Mouse (Mus musculus) intestine, postnatal 0 days (tissue): Measurements from ENCODE around the gene Gan. TPM values are rescaled to one million over a fixed set of nuclear protein-coding genes. Genes with fewer than 3 reads are reported as not detected.

Source experiments
- ATAC-seq: fragments of 200-750 bp; cut with Nextera tagmentation; 2 replicates; pipeline ENCODE4 v1.8.0; 2017; ENCODE audit warnings: mild to moderate bottlenecking, moderate TSS enrichment, moderate library complexity
- H3K27ac ChIP-seq: fragments of 300-500 bp; sonication (generic); 2 replicates; pipeline ENCODE4 v1.5.1; 2014; ENCODE audit warnings: mild to moderate bottlenecking, low read depth, low read length, moderate library complexity
- H3K27me3 ChIP-seq: fragments of 300-500 bp; sonication (generic); replicated peaks from 2 replicates; pipeline ENCODE4 v1.6.1; 2014; ENCODE audit warnings: low read length, mixed read lengths; ENCODE audit not compliant: control insufficient read depth, insufficient read depth
- H3K36me3 ChIP-seq: fragments of 300-500 bp; sonication (generic); 2 replicates; pipeline ENCODE4 v1.6.1; 2014; ENCODE audit warnings: mild to moderate bottlenecking, moderate library complexity; ENCODE audit not compliant: control insufficient read depth, insufficient read depth
- H3K4me1 ChIP-seq: fragments of 300-500 bp; sonication (generic); replicated peaks from 2 replicates; pipeline ENCODE4 v1.6.1; 2014; ENCODE audit warnings: antibody characterized with exemption, low read length, mixed read lengths; ENCODE audit not compliant: control insufficient read depth, insufficient read depth
- H3K4me2 ChIP-seq: fragments of 300-500 bp; sonication (generic); replicated peaks from 2 replicates; pipeline ENCODE4 v1.6.1; 2014; ENCODE audit warnings: low read depth, mild to moderate bottlenecking, moderate library complexity
- H3K4me3 ChIP-seq: fragments of 300-500 bp; sonication (generic); 2 replicates; pipeline ENCODE4 v1.5.1; 2014; ENCODE audit warnings: low read depth, low read length
- H3K9ac ChIP-seq: fragments of 300-500 bp; sonication (generic); 2 replicates; pipeline ENCODE4 v1.6.1; 2014; ENCODE audit warnings: mild to moderate bottlenecking, low read depth, low read length
- H3K9me3 ChIP-seq: fragments of 300-500 bp; sonication (generic); 2 replicates; pipeline ENCODE4 v1.6.1; 2016; ENCODE audit warnings: mixed run types; ENCODE audit not compliant: control insufficient read depth
- CTCF ChIP-seq: sonication (generic); IDR thresholded peaks from 2 replicates; pipeline ENCODE4 v1.5.1; 2016; ENCODE audit warnings: low read depth, mild to moderate bottlenecking, control low read depth, antibody characterized with exemption, moderate library complexity
- WGBS: fragments of 180-500 bp; shearing (Covaris S2); extraction: QIAGEN DNeasy Blood & Tissue Kit; methylation state at CpG from one replicate; pipeline ENCODE4 v1.1.7; 2014; 5-methylcytosine and 5-hydroxymethylcytosine counted together
- polyA plus RNA-seq: library from polyadenylated mRNA; unstranded; fragments of >200 nt; fragmentation: Nextera tagmentation; extraction: Ambion mirVana; gene quantifications from 2 replicates; pipeline ENCODE4 v1.2.1, GENCODE M21; 2015

Gan gene
- polyA plus RNA-seq, 1 experiment from 2014 or later = 1.1 TPM

- WGBS = 88% methylated on average over 7 of the region's 7 CpGs
- H3K4me3 ChIP-seq = no peak overlapping the region
- H3K4me1 ChIP-seq = no peaks in the 10 kb centered on the region
- ATAC-seq = no peak
- no peak overlapping the region for H3K4me2 ChIP-seq
- no peak overlapping the region for H3K27ac ChIP-seq
- no peaks in the 10 kb centered on the region for H3K9me3 ChIP-seq
- no peak overlapping the region for H3K9ac ChIP-seq
- no peaks in the 10 kb centered on the region for H3K27me3 ChIP-seq
- no peak for TF ChIP-seq CTCF
- no peaks in the 10 kb centered on the region for H3K36me3 ChIP-seq
These were observed 75.3 kb downstream of the Gan start for GRCm38 (mm10) chr8:117233199-117233598.

GRCm38 (mm10) chr8:117236531-117236930 is 78.6 kb downstream of the Gan start:
- H3K4me1 ChIP-seq = no peaks in the 10 kb centered on the region
- H3K9ac ChIP-seq = no peak overlapping the region
- no peak for ATAC-seq
- TF ChIP-seq CTCF = no peak
- no peak overlapping the region for H3K4me2 ChIP-seq
- H3K4me3 ChIP-seq = no peak overlapping the region
- H3K36me3 ChIP-seq = no peaks in the 10 kb centered on the region
- H3K9me3 ChIP-seq = no peaks in the 10 kb centered on the region
- WGBS = 97% methylated on average over 4 of the region's 4 CpGs
- H3K27me3 ChIP-seq = no peaks in the 10 kb centered on the region
- no peak overlapping the region for H3K27ac ChIP-seq

DNA sequence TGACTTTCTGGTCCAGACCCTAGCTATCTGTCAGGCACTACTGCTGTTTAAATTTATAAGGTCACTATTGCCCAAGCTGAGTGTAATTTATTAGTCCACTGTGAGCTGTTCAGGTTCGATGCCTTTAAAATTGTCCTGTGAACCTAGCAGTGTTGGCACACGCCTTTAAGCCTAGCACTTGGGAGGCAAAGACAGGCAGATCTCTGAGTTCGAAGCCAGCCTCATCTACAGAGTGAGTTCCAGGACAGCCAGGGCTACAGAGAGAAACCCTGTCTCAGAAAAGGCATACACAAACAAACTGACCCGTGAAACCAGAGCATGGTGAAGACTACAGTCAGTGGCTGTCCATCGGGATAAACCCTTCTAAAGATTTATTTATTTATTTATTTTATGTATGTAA is 82.4 kb downstream of the Gan start:
- Histone ChIP-seq H3K4me3 (no peak overlapping the region), H3K27ac (no peak overlapping the region), H3K9ac (no peak overlapping the region), H3K36me3 (no peaks in the 10 kb centered on the region), H3K9me3 (no peaks in the 10 kb centered on the region), H3K27me3 (no peaks in the 10 kb centered on the region), H3K4me2 (no peak overlapping the region), H3K4me1 (no peaks in the 10 kb centered on the region)
- no peak for TF ChIP-seq CTCF
- 80% methylated on average over 5 of the region's 5 CpGs for WGBS
- ATAC-seq = no peak

GRCm38 (mm10) chr8:117240841-117241494 is 83.0 kb downstream of the Gan start:
- Histone ChIP-seq H3K9ac (no peak overlapping the region), H3K9me3 (no peaks in the 10 kb centered on the region), H3K4me3 (no peak overlapping the region), H3K27ac (no peak overlapping the region), H3K4me1 (no peaks in the 10 kb centered on the region), H3K4me2 (no peak overlapping the region), H3K27me3 (no peaks in the 10 kb centered on the region), H3K36me3 (no peaks in the 10 kb centered on the region)
- no peak for TF ChIP-seq CTCF
- ATAC-seq = no peak
- 81% methylated on average over 5 of the region's 5 CpGs for WGBS

DNA sequence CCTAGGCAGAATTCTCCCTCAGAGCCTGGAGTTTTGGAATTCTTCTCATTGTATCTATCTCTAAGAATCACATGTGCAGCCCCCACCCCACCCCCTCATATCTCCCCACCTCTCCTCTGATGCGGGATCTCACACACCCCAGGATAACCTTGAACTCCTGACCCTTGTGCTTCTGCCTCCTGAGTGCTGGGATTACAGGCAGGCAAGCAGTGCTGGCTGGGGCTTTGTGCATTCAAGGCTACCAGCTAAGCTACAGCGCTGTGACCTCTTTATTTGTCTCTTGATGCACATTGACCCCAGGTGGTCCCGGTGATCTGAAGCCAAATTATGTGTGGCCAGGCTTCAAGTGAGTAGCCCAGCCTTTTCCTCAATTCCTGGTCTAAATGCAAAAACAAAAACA is 83.9 kb downstream of the Gan start:
- WGBS = 36% methylated on average over 3 of the region's 3 CpGs
- Histone ChIP-seq H3K9me3 (no peaks in the 10 kb centered on the region), H3K9ac (no peak overlapping the region), H3K4me3 (no peak overlapping the region), H3K27me3 (no peaks in the 10 kb centered on the region), H3K27ac (no peak overlapping the region), H3K4me1 (no peaks in the 10 kb centered on the region), H3K4me2 (no peak overlapping the region), H3K36me3 (no peaks in the 10 kb centered on the region)
- TF ChIP-seq CTCF = no peak
- no peak for ATAC-seq

DNA sequence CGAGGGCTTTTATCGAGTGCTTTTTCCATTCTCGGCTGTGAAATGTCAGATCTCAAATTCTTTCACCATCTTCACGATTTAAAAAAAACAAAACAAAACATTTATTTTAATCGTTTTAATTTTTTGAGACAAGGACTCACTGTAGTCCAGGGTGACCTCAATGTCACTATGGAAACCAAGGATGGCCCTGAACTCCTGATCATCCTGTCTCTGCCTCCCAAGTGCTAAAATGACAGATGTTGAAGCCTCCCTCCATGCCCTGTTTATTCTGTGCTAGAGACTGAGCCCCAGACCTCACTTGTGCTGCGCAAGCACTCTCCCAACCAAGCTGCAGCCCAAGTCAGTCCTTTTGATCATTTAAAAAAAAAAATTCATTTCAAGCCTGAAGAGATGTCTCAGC is 84.4 kb downstream of the Gan start:
- TF ChIP-seq CTCF = no peak
- Histone ChIP-seq H3K4me2 (no peak overlapping the region), H3K4me3 (no peak overlapping the region), H3K36me3 (no peaks in the 10 kb centered on the region), H3K4me1 (no peaks in the 10 kb centered on the region), H3K9ac (no peak overlapping the region), H3K27me3 (no peaks in the 10 kb centered on the region), H3K9me3 (no peaks in the 10 kb centered on the region), H3K27ac (no peak overlapping the region)
- ATAC-seq = no peak
- 70% methylated on average over 6 of the region's 6 CpGs for WGBS

- Histone ChIP-seq H3K4me3 (no peak overlapping the region), H3K36me3 (no peaks in the 10 kb centered on the region), H3K27me3 (no peaks in the 10 kb centered on the region), H3K4me1 (no peaks in the 10 kb centered on the region), H3K9ac (no peak overlapping the region), H3K9me3 (no peaks in the 10 kb centered on the region), H3K27ac (no peak overlapping the region), H3K4me2 (no peak overlapping the region)
- TF ChIP-seq CTCF = no peak
- no peak for ATAC-seq
- 55% methylated on average over 6 of the region's 6 CpGs for WGBS
These were observed 86.7 kb downstream of the Gan start for GRCm38 (mm10) chr8:117244601-117245000.
